Mouse (Mus musculus): ENCODE results near the gene Rnf7. TPM values are rescaled to one million over a fixed set of nuclear protein-coding genes. Genes with fewer than 3 reads are reported as not detected.
A peak's percentile ranks its signal among the peaks of the same experiment; 100 is the strongest.
"Not testable (repeated sequence)": the region's sequence is repeated elsewhere in the genome, so short reads cannot be mapped to it uniquely, and the experiment has no call there.

The Rnf7 gene
- total RNA-seq, 2 experiments from 2014 or later: 57.2 to 58.1 TPM

- no peak for DNase-seq (ENCODE audit: low spot score in 2 of 2)
- TF ChIP-seq CTCF (conservative IDR thresholded peaks at IDR 0.05): no peak
- Histone ChIP-seq H3K4me3 (no peak overlapping the region), H3K27ac (no peak overlapping the region)
Measured at GRCm38 (mm10) chr9:96502856-96503610, 24.6 kb upstream of the Rnf7 start.

DNA sequence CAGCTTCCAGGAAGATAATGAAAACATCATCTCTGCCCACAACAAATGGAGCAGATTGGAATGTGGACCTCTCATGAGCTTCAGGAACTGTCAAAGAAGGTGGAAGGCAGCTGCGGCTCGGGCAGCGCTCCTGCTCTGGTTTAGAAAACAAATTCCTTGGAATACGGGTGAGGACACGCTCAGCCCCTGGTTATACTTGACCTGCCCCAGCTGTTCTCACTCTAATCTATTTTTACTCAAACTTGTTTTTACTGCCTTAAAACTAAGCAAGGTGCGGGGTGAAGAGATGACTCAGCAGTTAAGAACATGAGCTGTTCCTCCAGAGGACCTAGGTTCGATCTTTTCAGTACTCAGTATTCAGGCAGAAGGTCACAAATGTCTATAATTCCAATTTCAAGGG is 22.7 kb upstream of the Rnf7 start:
- no peak for DNase-seq (ENCODE audit: low spot score in 2 of 2)
- Histone ChIP-seq H3K4me3 (no peak overlapping the region), H3K27ac (no peak overlapping the region)
- no peak for TF ChIP-seq CTCF (conservative IDR thresholded peaks at IDR 0.05)

DNA sequence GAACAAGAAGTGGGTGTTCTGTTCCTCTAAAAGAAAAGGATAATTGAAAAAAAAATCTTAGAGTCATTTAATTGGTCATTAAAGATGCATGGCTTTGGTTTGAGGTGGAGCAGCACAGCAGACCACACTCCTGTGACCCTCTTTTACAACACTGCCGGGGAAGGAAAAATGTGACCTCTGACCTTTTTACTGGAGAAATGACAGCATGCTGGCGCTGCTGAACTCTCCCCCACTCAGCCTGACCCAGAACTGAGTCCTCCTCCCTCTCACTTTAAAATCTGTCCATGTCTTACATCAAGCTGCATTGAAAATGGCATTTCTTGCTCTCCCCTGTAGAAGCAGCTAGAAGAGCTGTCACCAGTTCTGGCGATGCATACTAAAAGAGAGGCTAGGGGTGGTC is 14.7 kb upstream of the Rnf7 start:
- DNase-seq (ENCODE audit: low spot score in 2 of 2): no peak
- TF ChIP-seq CTCF (conservative IDR thresholded peaks at IDR 0.05): no peak
- Histone ChIP-seq H3K4me3 (no peak overlapping the region), H3K27ac (no peak overlapping the region)

DNA sequence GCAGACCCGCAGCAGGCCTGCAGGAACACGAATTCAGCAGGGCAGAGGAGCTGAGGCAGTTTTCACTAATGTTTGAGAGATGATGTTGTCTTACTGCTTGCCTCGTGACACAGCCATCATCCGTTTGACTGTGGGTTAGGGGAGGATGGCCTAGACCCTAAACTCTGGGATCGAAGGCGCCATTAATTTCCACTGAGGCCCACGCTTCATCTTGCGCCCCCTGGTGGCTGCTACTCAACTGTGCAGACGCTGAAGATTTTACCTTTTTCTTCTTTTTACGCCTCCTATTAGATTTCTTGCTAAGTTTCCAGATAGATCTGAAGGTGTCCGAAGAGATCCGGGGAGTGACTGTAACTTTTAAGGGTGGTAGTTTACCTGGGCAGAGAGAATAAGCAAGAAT is 13.3 kb upstream of the Rnf7 start:
- peak; percentile 88 for TF ChIP-seq CTCF (conservative IDR thresholded peaks at IDR 0.05)
- H3K27ac ChIP-seq: no peak overlapping the region
- DNase-seq (ENCODE audit: low spot score in 2 of 2): no peak
- H3K4me3 ChIP-seq: no peak overlapping the region

- not testable (repeated sequence) for DNase-seq (ENCODE audit: low spot score in 2 of 2); H3K27ac ChIP-seq; H3K4me3 ChIP-seq
Measured at GRCm38 (mm10) chr9:96487869-96488268, 9.4 kb upstream of the Rnf7 start.

GRCm38 (mm10) chr9:96483648-96484047 is 5.2 kb upstream of the Rnf7 start:
- no peak for TF ChIP-seq CTCF (conservative IDR thresholded peaks at IDR 0.05)
- no peak overlapping the region for H3K27ac ChIP-seq
- no peak overlapping the region for H3K4me3 ChIP-seq
- no peak for DNase-seq (ENCODE audit: low spot score in 2 of 2)

DNA sequence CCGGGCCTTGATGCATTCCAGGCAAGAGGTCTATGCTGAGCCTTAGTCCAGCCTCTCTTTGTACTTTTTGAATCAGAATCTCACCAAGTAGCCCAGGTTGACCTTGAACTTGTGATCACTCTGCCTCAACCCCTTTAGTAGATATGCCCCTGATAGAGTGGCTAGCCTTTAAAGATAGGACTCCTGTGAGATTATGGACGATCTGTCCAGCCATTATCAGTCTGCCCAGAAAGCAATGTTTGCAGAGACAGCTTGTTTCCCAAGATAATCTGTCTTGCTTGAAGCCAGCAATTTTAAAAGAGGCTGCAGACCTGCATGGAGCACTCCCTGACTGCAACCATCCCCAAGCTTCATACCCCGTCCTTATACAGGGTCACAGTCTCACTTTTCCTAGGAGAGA is 4.6 kb upstream of the Rnf7 start:
- no peak for TF ChIP-seq CTCF (conservative IDR thresholded peaks at IDR 0.05)
- no peak overlapping the region for H3K27ac ChIP-seq
- DNase-seq (ENCODE audit: low spot score in 2 of 2): no peak
- no peak overlapping the region for H3K4me3 ChIP-seq

DNA sequence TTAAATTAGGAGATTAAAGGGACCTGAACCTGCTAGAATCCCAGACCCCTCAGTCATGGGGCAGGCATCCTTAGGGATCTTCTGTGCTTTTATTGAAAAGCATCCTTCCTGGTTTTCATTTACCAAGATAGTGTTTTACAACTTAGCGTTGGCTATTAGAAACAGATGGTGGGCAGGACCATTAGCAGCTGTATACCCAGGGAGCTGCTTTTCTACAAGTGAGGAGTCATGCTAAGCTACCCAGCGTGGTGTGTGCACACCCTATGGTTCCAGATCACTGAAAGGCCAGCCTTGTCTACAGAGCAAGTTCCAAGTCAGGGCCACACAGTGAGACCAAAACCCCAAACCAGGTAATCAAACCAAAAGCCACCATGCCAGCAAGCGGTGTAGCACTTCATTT is 6.1 kb downstream of the Rnf7 start:
- H3K4me3 ChIP-seq: no peak overlapping the region
- H3K27ac ChIP-seq: peak overlapping the region; percentile 64; the same call in 1 of the 2 replicates
- no peak for DNase-seq (ENCODE audit: low spot score in 2 of 2)
- TF ChIP-seq CTCF (conservative IDR thresholded peaks at IDR 0.05): no peak

DNA sequence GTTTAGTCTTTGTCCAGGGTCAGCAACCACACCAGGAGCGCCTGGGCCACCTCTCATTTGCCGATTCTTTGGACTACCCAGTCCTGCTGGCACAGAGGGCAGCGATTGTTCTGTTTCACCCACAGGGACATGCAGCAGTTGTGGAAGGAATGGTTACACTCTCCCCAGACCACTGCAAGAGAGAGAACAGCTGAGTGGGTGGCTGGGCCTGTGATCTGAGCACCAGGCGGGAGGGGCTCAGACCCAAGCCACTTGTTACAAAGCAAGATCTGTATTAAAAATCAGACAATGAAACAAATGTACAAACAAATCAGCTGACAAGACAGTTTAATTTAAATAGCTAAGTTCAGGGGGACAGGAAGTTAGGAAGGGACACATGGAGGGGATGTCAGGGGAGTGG is 6.8 kb downstream of the Rnf7 start:
- DNase-seq (ENCODE audit: low spot score in 2 of 2); H3K4me3 ChIP-seq: not testable (repeated sequence)
- peak overlapping the region; percentile 64; the same call in 1 of the 2 replicates for H3K27ac ChIP-seq

GRCm38 (mm10) chr9:96470266-96470974 is 8.1 kb downstream of the Rnf7 start:
- Histone ChIP-seq H3K27ac (peak overlapping the region; percentile 43), H3K4me3 (no peak overlapping the region)
- no peak for TF ChIP-seq CTCF (conservative IDR thresholded peaks at IDR 0.05)
- DNase-seq (ENCODE audit: low spot score in 2 of 2): no peak

GRCm38 (mm10) chr9:96469556-96470265 is 8.8 kb downstream of the Rnf7 start:
- DNase-seq (ENCODE audit: low spot score in 2 of 2): no peak
- H3K27ac ChIP-seq: peak overlapping the region; percentile 43
- TF ChIP-seq CTCF (conservative IDR thresholded peaks at IDR 0.05): no peak
- H3K4me3 ChIP-seq: no peak overlapping the region

GRCm38 (mm10) chr9:96463708-96464107 is 14.8 kb downstream of the Rnf7 start:
- DNase-seq (ENCODE audit: low spot score in 2 of 2): peak; percentile 18 to 27
- TF ChIP-seq CTCF (conservative IDR thresholded peaks at IDR 0.05): no peak
- H3K27ac ChIP-seq: peak overlapping the region; percentile 76
- no peak overlapping the region for H3K4me3 ChIP-seq

DNA sequence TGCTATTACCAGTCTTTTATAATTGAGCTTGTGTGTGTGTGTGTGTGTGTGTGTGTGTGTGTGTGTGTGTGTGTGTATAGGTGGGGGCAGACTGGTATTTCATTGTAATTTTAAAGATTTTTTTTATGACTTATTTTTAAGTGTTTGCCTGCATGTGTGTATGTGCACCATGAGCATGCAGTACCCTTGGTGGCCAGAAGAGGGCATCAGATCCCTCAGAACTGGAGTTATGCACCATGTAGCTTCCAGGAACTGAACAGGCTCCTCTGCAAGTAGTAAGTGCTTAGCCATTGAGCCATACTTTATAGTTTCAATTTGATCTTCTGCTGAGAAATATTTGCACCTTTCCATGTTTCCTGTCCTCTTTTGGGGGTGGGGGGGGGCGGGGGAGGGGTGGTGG is 16.9 kb downstream of the Rnf7 start:
- no peak for DNase-seq (ENCODE audit: low spot score in 2 of 2)
- TF ChIP-seq CTCF (conservative IDR thresholded peaks at IDR 0.05): peak; percentile 53
- Histone ChIP-seq H3K27ac (no peak overlapping the region), H3K4me3 (no peak overlapping the region)

All from layer of hippocampus, adult 2 months (tissue).